Mouse (Mus musculus): Measurements from ENCODE around the gene Platr17. TPM values are rescaled to one million over a fixed set of nuclear protein-coding genes. Genes with fewer than 3 reads are reported as not detected.

Platr17 gene
- polyA plus RNA-seq (2012; rRNA removed; ENCODE audit: low replicate concordance): 0.24 TPM in 1 of 2 replicates, not detected in the other

GRCm38 (mm10) chr17:33904835-33905234 is at the start of gene Platr17:
Gene Platr17, plus strand, starts transcription at chr17:33905135.

GRCm38 (mm10) chr17:33873537-33873936 is 31.4 kb upstream of the Platr17 start, which contains the start of gene Gm7029:
Gene Gm7029, plus strand, starts transcription at chr17:33873837.

GRCm38 (mm10) chr17:33890533-33891059 is 14.3 kb upstream of the Platr17 start, which contains the start of gene Kifc1:
Gene Kifc1, minus strand, starts transcription at chr17:33890661.

DNA sequence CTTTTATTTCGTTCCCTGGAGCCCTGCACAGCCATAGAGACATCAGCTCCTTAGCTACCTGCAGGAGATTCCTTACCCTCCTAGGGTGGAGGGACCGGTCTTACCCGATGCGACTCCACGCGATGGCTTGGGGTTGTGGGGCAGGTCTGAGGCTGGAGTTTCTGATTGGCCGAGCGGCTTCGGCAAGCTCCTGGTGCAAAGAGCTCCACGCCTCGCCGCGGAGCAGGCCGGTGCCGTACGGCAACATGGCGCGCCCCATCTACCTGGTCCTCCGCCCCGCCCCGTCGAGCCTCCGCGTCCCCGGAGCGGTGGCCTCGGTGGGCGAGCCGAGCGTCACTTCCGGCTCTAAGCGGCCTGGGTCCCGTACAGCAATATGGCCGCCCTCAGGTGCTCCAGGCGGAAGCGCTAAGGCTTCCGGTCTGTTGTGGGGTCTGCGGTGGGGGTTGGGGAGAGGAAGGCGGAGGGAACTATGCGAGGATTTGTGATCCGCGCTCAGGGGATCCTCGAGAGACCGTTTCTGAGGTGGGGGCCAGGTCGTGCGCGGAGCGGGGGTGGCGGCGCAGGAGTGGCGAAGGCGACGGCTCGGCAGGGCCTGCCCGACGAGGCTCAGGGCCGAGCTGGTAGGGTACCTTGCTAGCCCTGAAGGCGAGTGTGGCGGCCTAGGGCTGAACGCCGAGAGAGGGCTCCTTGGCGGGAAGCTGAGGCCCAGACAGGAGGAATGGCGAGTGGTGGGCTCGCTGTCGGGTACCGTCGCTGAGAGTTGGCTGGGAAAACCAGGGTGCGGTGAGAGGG is 4.3 kb downstream of the Platr17 start, which contains the start of gene Daxx:
Gene Daxx (plus strand): TSS at position 338 of the 792 bp plus-strand sequence.

GRCm38 (mm10) chr17:33915671-33916250 is 10.8 kb downstream of the Platr17 start, which contains the start of the genes Tapbp and Zbtb22:
Gene Tapbp, plus strand, starts transcription at chr17:33915899.
Gene Zbtb22, plus strand, starts transcription at chr17:33915904.

GRCm38 (mm10) chr17:33929371-33930279 is 24.7 kb downstream of the Platr17 start, which contains the start of gene Rgl2:
Gene Rgl2, plus strand, starts transcription at chr17:33929543.

DNA sequence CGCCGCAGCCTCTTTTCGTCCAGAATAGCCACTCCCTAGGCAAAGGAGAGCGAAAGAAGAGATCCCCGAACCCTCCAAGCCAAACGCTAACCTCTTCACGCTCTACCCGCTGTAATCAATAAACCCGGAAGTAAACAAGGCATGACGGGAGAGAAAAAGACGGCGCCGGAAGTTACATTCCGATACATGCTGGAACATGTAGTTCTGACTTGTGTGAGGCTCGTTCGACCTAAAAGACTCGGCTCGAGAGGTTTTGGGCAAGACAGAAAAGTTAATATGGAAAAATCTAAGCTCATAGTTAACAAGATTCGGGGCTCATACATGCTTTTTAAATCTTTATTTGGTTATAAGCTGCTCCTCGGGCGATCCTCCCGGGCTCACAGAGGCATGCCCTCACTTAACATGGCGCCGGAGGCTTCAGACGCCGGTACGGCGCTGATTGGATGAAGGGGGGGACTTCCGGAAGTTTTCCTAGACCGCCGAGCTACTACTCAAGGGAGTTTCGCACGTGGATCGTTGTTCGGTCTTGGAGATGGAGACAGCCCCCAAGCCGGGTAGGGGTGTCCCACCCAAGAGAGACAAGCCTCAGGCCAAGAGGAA is 35.4 kb downstream of the Platr17 start, which contains the start of the genes Pfdn6 and Wdr46:
Gene Pfdn6 (minus strand): TSS at position 138 of the 600 bp plus-strand sequence.
Gene Wdr46 (plus strand): TSS at position 455 of the 600 bp plus-strand sequence.

GRCm38 (mm10) chr17:33951021-33951946 is 46.3 kb downstream of the Platr17 start, which contains the start of gene B3galt4:
Gene B3galt4, minus strand, starts transcription at chr17:33951488.

DNA sequence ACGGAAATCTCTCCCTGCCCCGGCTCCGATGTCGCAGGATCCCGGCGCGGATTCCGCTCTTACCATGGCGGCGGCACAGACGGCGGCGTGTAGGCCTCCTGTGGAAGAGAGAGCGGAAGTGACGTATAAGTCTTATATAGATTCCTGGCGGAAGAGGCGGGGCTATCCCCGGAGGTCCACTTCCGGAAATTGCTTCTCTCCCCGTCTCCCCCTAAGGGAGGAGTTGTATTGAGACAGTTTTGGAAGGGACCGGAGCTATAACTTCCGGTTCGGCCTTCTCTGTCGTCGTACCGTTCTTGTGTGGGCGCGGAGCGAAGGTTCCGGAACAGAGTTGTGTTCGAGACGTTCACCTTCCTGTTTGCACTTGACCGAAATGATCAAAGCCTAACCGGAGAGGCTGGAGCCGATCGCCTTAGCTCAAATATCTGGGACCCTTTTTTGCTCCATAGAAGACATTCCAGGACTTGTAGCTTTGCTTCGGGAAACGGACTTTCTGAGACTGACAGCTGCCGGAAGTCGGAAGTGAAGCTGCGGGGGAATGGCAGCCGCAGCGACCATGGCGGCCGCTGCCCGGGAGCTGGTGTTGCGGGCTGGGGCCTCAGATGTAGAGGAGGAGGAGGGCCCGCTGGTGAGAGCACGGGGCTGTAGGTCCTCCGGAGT is 50.8 kb downstream of the Platr17 start, which contains the start of the genes Vps52 and Rps18:
Gene Vps52 (plus strand): TSS at position 258 of the 660 bp plus-strand sequence.
Gene Rps18 (minus strand): TSS at position 447 of the 660 bp plus-strand sequence.

Other genes with a start within 250 kb of the Platr17 start
- gene Hnrnpm, start 218.3 kb upstream of the Platr17 start, polyA plus RNA-seq (2012; rRNA removed; ENCODE audit: low replicate concordance): 47.0 and 51.6 TPM in 2 replicates
- 51.8 and 80.7 TPM in 2 replicates for gene March2, start 186.5 kb upstream of the Platr17 start, polyA plus RNA-seq (2012; rRNA removed; ENCODE audit: low replicate concordance)
- 313 and 378 TPM in 2 replicates for gene Rab11b, start 144.6 kb upstream of the Platr17 start, polyA plus RNA-seq (2012; rRNA removed; ENCODE audit: low replicate concordance)
- gene Angptl4, start 123.3 kb upstream of the Platr17 start, polyA plus RNA-seq (2012; rRNA removed; ENCODE audit: low replicate concordance): 30.9 and 75.7 TPM in 2 replicates
- 13.8 and 18.4 TPM in 2 replicates for gene Kank3, start 94.6 kb upstream of the Platr17 start, polyA plus RNA-seq (2012; rRNA removed; ENCODE audit: low replicate concordance)
- 251 and 364 TPM in 2 replicates for gene Rps28, start 80.6 kb upstream of the Platr17 start, polyA plus RNA-seq (2012; rRNA removed; ENCODE audit: low replicate concordance)
- 339 and 519 TPM in 2 replicates for gene Ndufa7, start 80.6 kb upstream of the Platr17 start, polyA plus RNA-seq (2012; rRNA removed; ENCODE audit: low replicate concordance)
- 18.6 and 19.9 TPM in 2 replicates for gene Cd320, start 62.0 kb upstream of the Platr17 start, polyA plus RNA-seq (2012; rRNA removed; ENCODE audit: low replicate concordance)
- not detected in 2 replicates for gene Gm7029, start 31.3 kb upstream of the Platr17 start, polyA plus RNA-seq (2012; rRNA removed; ENCODE audit: low replicate concordance)
- gene Kifc1, start 14.5 kb upstream of the Platr17 start, polyA plus RNA-seq (2012; rRNA removed; ENCODE audit: low replicate concordance): 7.3 and 8.5 TPM in 2 replicates
- gene Daxx, start 4.3 kb downstream of the Platr17 start, polyA plus RNA-seq (2012; rRNA removed; ENCODE audit: low replicate concordance): 42.4 and 47.2 TPM in 2 replicates
- gene Tapbp, start 10.8 kb downstream of the Platr17 start, polyA plus RNA-seq (2012; rRNA removed; ENCODE audit: low replicate concordance): 220 and 430 TPM in 2 replicates
- gene Zbtb22, start 10.8 kb downstream of the Platr17 start, polyA plus RNA-seq (2012; rRNA removed; ENCODE audit: low replicate concordance): 65.9 and 84.1 TPM in 2 replicates
- gene Rgl2, start 24.4 kb downstream of the Platr17 start, polyA plus RNA-seq (2012; rRNA removed; ENCODE audit: low replicate concordance): 88.3 and 111 TPM in 2 replicates
- gene Pfdn6, start 35.2 kb downstream of the Platr17 start, polyA plus RNA-seq (2012; rRNA removed; ENCODE audit: low replicate concordance): 6.1 and 14.4 TPM in 2 replicates
- gene Wdr46, start 35.5 kb downstream of the Platr17 start, polyA plus RNA-seq (2012; rRNA removed; ENCODE audit: low replicate concordance): 10.8 and 15.6 TPM in 2 replicates
- gene B3galt4, start 46.4 kb downstream of the Platr17 start, polyA plus RNA-seq (2012; rRNA removed; ENCODE audit: low replicate concordance): 27.8 and 35.0 TPM in 2 replicates
- gene Vps52, start 50.7 kb downstream of the Platr17 start, polyA plus RNA-seq (2012; rRNA removed; ENCODE audit: low replicate concordance): 50.7 and 52.9 TPM in 2 replicates
- gene Rps18, start 50.9 kb downstream of the Platr17 start, polyA plus RNA-seq (2012; rRNA removed; ENCODE audit: low replicate concordance): 196 and 219 TPM in 2 replicates
- gene H2-K1, start 95.2 kb downstream of the Platr17 start, polyA plus RNA-seq (2012; rRNA removed; ENCODE audit: low replicate concordance): 4,063 and 9,745 TPM in 2 replicates
- gene Ring1, start 119.5 kb downstream of the Platr17 start, polyA plus RNA-seq (2012; rRNA removed; ENCODE audit: low replicate concordance): 22.1 and 26.1 TPM in 2 replicates
- gene H2-Ke6, start 122.9 kb downstream of the Platr17 start, polyA plus RNA-seq (2012; rRNA removed; ENCODE audit: low replicate concordance): 73.6 and 117 TPM in 2 replicates
- gene Slc39a7, start 126.5 kb downstream of the Platr17 start, polyA plus RNA-seq (2012; rRNA removed; ENCODE audit: low replicate concordance): 161 and 163 TPM in 2 replicates
- gene Rxrb, start 126.7 kb downstream of the Platr17 start, polyA plus RNA-seq (2012; rRNA removed; ENCODE audit: low replicate concordance): 73.7 and 88.7 TPM in 2 replicates
- gene Col11a2, start 134.3 kb downstream of the Platr17 start, polyA plus RNA-seq (2012; rRNA removed; ENCODE audit: low replicate concordance): 1.3 and 6.3 TPM in 2 replicates
- gene H2-Oa, start 187.2 kb downstream of the Platr17 start, polyA plus RNA-seq (2012; rRNA removed; ENCODE audit: low replicate concordance): 4.6 and 11.9 TPM in 2 replicates
- 40.9 and 173 TPM in 2 replicates for gene H2-DMa, start 214.4 kb downstream of the Platr17 start, polyA plus RNA-seq (2012; rRNA removed; ENCODE audit: low replicate concordance)
- 84.7 and 92.1 TPM in 2 replicates for gene Brd2, start 217.5 kb downstream of the Platr17 start, polyA plus RNA-seq (2012; rRNA removed; ENCODE audit: low replicate concordance)
- 4.5 and 16.7 TPM in 2 replicates for gene H2-DMb2, start 238.2 kb downstream of the Platr17 start, polyA plus RNA-seq (2012; rRNA removed; ENCODE audit: low replicate concordance)
- 52.9 and 337 TPM in 2 replicates for gene H2-DMb1, start 247.9 kb downstream of the Platr17 start, polyA plus RNA-seq (2012; rRNA removed; ENCODE audit: low replicate concordance)